Mouse (Mus musculus): ENCODE results near the gene Hspa5.
"Not testable (repeated sequence)": the region's sequence is repeated elsewhere in the genome, so short reads cannot be mapped to it uniquely, and the experiment has no call there.

Gene Hspa5

DNA sequence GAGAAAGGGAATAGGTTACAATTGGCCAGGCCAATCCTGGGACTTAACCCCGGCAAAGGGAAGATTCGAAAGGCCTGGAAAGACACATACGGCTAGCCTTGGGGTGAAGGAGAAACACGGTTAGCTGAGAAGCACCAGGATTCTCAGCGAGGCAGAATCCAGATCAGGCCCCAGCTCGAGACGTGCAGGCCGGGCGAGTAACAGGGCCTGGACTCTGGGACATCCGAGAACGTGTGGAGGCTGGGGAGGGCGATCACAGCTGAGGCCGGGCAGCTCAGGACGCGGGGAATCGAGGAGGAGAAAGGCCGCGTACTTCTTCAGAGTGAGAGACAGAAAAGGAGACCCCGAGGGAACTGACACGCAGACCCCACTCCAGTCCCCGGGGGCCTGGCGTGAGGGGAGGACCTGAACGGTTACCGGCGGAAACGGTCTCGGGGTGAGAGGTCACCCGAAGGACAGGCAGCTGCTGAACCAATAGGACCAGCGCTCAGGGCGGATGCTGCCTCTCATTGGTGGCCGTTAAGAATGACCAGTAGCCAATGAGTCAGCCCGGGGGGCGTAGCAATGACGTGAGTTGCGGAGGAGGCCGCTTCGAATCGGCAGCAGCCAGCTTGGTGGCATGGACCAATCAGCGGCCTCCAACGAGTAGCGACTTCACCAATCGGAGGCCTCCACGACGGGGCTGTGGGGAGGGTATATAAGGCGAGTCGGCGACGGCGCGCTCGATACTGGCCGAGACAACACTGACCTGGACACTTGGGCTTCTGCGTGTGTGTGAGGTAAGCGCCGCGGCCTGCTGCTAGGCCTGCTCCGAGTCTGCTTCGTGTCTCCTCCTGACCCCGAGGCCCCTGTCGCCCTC, at the start of gene Hspa5:
Gene Hspa5 (plus strand): TSS at position 603 of the 859 bp plus-strand sequence.
- DNase-seq: peak; percentile 100

DNA sequence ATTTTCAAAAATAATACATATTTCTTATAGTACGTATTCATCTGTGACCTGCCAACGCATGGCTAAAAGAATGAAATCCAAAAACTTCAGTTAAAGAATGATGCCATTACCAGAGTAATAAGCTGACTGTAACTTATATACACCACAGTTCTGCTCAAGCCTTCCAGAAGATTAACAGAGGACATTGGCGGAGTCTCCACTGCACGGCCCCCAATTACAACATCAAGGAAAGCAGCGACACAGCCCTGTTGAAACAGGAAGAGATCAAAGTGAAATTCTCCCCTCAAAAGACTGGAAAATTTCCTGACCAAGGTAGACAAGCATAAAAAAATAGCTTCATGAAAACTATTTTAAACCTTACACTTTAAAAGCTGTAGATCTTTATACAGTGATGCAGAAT, 46.5 kb upstream of the Hspa5 start:
- no peak for DNase-seq

GRCm38 (mm10) chr2:34727045-34727728, 44.6 kb upstream of the Hspa5 start:
- no peak for DNase-seq

DNA sequence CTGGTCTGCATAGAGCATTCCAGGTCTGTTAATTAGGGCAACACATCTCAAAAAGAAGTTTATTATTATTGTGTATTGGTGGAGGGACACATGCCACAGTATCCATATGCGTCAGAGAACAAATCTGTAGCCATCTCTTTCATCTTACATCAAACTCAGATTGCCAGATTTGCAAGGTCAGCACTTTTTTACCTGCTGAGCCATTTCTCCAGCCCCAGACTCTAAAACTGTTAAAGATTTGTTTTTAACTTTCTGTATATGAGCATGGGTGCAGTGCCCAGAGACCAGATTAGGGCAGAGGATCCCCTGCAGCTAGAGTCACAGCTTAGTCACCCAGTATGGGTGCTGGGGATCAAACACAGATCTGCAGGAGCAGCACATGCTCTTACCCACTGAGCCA, 35.1 kb upstream of the Hspa5 start:
- no peak for DNase-seq

DNA sequence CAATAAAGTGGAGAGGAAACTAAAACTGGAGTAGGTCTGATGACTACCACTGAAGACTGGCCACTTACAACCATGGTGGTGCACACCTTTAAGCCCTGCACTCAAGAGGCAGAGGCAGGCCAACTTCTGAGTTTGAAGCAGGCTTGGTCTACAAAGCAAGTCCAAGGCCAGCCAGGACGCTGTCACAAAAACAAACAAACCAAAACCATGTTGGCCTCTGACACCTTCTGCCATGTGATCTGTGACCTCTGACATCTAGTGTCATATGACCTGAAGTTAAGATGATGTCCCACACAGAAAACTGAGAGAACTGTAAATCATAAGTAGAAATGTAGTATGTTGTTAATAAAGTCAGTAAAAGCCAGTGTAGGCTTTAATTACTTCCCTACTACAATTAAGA, 33.9 kb upstream of the Hspa5 start:
- DNase-seq: no peak

GRCm38 (mm10) chr2:34739684-34740391, 31.9 kb upstream of the Hspa5 start:
- no peak for DNase-seq

- DNase-seq: peak; percentile 30
Measured at GRCm38 (mm10) chr2:34741390-34742159, 30.2 kb upstream of the Hspa5 start.

DNA sequence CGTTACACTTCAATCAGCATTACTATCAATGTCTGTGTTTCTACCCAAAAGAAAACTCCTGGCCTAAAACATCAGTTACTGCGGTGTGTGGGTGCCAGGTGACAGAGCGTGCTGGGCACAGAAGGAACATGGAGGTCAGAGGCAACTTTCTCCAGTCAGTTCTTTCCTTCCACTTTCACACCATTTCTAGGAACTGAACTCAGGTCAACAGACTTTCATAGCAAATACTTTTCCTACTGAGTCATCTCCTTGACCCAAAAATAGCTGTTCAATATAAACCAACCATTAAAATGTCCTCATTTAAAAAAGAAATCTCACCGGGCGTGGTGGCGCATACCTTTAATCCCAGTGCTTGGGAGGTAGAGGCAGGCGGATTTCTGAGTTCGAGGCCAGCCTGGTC, 29.1 kb upstream of the Hspa5 start:
- no peak for DNase-seq

DNA sequence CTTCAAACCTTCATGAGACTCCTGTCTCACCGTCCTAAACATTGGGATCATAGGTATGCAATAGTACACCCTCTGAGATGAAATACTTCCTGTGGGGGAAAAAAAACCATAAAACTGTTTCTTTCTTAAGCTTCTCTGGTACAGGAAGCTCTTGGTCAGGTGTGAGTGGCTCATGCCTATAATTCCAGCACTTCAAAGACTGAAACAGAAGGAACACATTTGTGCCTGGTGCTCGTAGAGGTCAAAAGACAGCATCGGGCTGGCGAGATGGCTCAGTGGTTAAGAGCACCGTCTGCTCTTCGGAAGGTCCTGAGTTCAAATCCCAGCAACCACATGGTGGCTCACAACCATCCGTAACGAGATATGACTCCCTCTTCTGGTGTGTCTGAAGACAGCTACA, 27.3 kb upstream of the Hspa5 start:
- DNase-seq: no peak

GRCm38 (mm10) chr2:34745673-34746072, 26.1 kb upstream of the Hspa5 start:
- no peak for DNase-seq

DNA sequence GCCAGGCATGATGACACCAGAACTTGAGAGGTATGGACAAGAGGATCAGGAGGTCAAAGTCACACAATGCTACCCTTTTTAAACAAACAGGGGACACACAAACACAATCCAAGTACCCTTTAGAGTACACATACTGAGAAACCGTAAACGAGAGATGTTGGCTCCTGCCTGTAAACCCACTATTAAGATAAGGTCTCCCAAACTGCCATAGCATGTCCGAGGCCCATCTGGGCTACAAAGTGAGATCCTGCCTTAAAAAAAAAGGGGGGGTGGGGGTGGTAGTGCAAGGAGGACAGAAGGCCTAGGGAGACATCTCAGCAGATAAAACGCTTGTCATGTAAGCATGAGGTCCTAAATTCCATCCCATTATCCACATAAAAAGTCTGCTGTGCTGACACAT, 23.3 kb upstream of the Hspa5 start:
- DNase-seq: no peak

DNA sequence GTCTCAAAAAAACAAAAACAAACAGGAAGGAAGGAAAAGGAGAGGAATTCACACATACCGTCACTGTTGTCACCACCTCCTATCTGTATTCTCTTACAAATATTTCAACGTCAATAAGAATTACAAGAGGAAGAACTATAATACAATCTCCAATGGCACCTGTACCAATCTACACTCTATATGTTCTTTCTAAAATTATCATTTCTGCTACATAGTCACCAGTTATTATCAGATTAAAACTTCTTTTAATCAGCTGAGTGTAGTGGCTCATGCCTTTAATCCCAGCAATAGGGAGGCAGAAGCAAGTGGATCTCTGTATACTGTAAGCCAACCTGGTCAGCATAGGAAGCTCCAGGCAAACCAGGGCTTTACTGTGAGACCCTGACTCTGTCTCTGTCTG, 21.5 kb upstream of the Hspa5 start:
- DNase-seq: no peak

DNA sequence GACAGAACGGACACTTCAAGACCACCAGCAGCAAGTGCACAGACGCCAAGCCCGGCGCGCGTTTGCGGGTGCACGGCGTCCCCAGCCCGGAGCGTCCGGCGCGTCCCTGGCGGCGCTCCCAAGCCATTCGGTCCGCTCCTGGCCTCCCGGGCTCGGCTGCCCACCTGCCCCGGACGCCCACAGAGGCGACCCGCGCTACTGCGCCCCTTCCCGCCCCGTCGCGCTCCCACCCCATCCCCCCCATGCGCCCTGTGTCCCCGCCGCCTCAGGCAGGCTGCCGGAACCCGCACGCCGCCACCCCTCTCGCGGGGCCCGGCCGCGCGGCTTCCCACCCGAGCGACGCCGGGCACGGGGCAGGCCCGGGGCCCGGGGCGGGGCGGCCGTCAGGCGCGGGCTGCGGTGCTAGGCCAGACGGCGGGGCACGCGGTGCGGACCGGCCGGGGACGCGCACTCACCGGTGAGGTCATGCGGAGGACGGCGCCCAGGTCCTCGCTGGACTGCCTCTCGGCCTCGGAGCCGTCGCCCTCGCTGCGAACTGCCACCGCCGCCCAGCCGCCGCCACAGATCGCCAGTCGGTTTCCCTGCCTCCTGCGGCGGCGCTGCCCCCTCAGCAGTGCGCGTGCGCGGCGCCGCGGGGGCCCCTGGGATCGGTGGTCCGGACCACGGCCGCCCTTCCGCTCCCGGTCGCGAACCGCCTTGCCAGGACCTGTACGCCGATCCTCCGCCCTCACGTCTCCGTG, 17.8 kb upstream of the Hspa5 start:
- peak; percentile 87 for DNase-seq

DNA sequence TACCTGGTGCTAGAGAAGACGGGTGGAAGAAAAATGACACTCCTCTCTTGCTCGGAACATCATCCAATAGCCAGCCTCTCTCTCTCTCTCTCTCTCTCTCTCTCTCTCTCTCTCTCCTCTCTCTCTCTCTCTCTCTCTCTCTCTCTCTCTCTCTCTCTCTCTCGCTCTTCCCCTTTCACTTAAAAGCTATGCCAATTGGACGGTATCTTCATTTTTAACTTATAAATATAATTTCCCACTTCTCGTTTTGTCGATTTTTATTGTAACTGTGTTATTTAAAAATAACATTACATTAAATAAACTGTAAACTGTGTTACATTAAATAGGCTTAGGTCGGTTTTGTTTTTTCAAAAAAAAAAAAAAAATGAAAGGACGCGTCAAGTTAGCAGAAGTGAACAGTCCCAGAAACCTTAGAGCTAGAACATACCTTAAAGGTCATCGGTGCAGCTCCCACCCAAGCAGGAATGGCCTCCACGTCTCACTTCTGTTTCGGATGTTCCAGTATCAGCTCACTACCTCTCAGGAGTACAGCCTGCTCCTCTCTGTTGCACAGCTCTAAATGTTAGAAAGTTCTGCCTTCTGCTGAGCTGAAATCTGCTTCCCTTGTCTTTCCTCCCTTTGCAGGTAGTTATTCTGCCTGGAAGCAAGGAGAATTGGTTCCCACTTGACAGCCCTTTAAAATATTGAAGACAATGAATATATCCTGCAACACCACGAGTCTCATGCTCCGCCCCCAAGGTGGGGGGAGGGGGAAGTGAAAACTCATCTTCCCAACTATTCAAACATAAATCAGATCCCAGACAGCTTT, 17.0 kb upstream of the Hspa5 start, which contains the start of gene Gapvd1:
Gene Gapvd1 (minus strand): TSS at position 682 of the 808 bp plus-strand sequence.
- peak; percentile 42 for DNase-seq

- DNase-seq: no peak
Measured at GRCm38 (mm10) chr2:34757341-34757740, 14.4 kb upstream of the Hspa5 start.

DNA sequence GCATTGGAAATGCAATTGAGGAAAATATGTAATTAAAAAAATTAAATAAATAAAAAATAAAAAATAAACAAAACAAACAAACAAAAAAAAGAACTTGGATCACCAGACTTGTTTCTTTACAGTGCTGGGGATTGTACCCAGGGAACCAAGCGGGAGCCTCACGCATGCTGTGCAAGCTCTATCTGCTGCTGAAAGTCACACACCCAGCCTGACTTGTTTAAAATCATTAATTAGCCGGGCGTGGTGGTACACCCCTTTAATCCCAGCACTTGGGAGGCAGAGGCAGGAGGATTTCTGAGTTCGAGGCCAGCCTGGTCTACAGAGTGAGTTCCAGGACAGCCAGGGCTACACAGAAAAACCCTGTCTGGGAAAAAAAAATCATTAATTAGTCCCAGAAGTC, 10.5 kb upstream of the Hspa5 start:
- not testable (repeated sequence) for DNase-seq

GRCm38 (mm10) chr2:34762174-34762573, 9.6 kb upstream of the Hspa5 start:
- DNase-seq: no peak

DNA sequence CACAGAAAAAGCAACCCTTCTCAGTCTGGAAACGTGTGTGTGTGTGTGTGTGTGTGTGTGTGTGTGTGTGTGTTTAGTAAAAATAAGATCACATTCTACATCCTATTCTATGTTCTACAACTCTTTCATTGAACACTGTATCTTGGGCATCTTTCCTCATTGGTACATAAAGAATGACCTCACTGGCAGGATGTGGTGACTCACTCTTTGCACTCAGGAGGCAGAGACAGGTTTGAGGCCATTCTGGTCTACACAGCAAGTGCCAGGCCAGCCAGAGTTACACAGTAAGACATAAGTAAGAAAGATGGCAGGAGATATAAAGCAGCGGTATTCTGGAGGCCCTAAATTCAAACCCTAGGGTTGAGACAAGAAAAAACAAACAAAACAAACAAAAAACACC, 8.9 kb upstream of the Hspa5 start:
- no peak for DNase-seq

GRCm38 (mm10) chr2:34764801-34765200, 7.0 kb upstream of the Hspa5 start:
- no peak for DNase-seq

GRCm38 (mm10) chr2:34770049-34770448, 1.7 kb upstream of the Hspa5 start:
- DNase-seq: no peak

- no peak for DNase-seq
Measured at GRCm38 (mm10) chr2:34770951-34771350, 819 bp upstream of the Hspa5 start.

Data from lung, postnatal 36 days (tissue).